Mouse (Mus musculus): ENCODE measurements around the gene Dnm3. TPM values are rescaled to one million over a fixed set of nuclear protein-coding genes. Genes with fewer than 3 reads are reported as not detected.

Dnm3 gene
- total RNA-seq, 2 experiments from 2014 or later: 7.9 to 17.7 TPM

- no peak for DNase-seq
Measured at GRCm38 (mm10) chr1:161991846-161992245, 486.0 kb downstream of the Dnm3 start.

GRCm38 (mm10) chr1:161990684-161991578, 486.9 kb downstream of the Dnm3 start:
- no peak for DNase-seq

GRCm38 (mm10) chr1:161983979-161984566, 493.8 kb downstream of the Dnm3 start:
- DNase-seq: peak in 1 of 2 experiments; percentile 25

DNA sequence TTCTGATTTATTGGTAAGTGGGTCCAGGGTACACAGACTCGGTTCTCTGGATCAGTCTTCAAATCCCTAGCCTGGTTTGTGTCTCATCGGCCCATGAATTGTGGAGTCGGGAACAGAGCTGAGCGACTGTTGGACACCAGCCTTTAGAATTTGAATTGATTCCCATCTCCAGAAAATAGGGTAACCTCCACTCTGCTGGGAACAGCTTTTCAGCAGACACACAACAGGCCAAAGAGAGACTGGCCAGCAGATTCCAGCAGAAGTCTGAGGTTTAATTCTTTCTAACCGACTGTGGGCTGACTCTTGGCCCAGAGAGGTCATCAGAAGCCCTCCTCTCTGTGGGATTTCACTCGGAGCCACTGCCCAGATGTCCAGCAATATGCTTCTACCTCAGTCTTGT, 494.4 kb downstream of the Dnm3 start:
- DNase-seq: no peak

- DNase-seq: no peak
Measured at GRCm38 (mm10) chr1:161980626-161981298, 497.1 kb downstream of the Dnm3 start.

DNA sequence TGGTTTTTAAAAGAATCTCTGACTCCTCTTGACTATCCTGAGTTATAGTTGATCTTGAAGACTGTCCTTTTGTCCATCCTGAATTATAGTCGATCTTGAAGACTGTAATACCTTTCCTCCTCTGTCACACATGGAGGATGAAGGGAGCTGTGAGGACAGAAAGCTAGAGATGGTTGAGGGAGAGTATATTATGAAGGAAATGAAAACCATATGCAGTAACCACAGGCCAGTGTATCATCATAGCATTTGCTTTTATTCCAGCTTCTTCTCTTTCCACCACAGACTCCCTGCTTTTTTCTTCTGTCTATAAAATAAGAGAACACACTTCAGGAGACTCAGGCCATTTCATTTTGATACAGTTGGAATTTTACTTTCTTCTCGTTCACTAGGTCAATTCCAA, 497.8 kb downstream of the Dnm3 start:
- DNase-seq: no peak

- peak in 1 of 2 experiments; percentile 16 for DNase-seq
Measured at GRCm38 (mm10) chr1:161979536-161979935, 498.3 kb downstream of the Dnm3 start, which contains the start of gene 4930558K02Rik. TSS of gene 4930558K02Rik (minus strand) at chr1:161979636.

GRCm38 (mm10) chr1:161978173-161978700, 499.6 kb downstream of the Dnm3 start:
- DNase-seq: no peak

- peak in 1 of 2 experiments; percentile 23 for DNase-seq
Measured at GRCm38 (mm10) chr1:161977331-161977730, 500.5 kb downstream of the Dnm3 start.

GRCm38 (mm10) chr1:161976255-161977182, 501.3 kb downstream of the Dnm3 start:
- DNase-seq: peak; percentile 69 to 77

- DNase-seq: no peak
Measured at GRCm38 (mm10) chr1:161972233-161972632, 505.6 kb downstream of the Dnm3 start.

DNA sequence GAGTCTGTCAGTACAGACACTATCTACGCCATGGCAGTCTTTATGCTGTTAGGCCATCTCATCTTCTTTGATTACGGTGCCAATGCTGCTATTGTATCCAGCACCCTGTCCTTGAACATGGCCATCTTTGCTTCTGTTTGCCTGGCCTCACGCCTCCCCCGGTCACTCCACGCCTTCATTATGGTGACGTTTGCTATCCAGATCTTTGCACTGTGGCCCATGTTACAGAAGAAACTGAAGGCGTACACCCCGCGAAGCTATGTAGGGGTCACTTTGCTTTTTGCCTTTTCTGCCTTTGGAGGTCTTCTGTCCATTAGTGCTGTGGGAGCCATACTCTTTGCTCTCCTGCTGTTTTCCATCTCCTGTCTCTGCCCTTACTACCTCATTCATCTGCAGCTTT, 507.0 kb downstream of the Dnm3 start:
- no peak for DNase-seq

- DNase-seq: peak; percentile 94 to 96
Measured at GRCm38 (mm10) chr1:161968589-161969407, 509.0 kb downstream of the Dnm3 start, which contains the start of gene Pigc. TSS of gene Pigc (plus strand) at chr1:161969186.

DNA sequence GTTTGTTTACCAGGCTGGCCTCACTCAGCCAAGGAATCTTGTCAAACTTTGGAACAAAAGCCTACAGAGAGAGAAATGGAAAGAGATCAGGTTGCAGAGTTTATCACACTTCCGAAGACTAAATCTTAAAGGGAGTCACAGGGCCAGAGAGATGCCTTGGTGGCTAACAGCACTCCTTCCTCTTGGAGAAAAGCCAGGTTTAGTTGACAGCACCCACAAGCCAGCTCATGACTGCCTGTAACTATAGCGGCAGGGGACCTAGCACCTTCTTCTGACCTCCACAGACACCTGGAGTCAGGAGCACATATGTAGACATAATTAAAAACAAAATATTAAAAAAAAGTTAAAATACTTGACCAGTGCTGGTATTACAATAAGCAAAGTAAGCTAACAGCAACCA, 509.9 kb downstream of the Dnm3 start:
- DNase-seq: no peak

DNA sequence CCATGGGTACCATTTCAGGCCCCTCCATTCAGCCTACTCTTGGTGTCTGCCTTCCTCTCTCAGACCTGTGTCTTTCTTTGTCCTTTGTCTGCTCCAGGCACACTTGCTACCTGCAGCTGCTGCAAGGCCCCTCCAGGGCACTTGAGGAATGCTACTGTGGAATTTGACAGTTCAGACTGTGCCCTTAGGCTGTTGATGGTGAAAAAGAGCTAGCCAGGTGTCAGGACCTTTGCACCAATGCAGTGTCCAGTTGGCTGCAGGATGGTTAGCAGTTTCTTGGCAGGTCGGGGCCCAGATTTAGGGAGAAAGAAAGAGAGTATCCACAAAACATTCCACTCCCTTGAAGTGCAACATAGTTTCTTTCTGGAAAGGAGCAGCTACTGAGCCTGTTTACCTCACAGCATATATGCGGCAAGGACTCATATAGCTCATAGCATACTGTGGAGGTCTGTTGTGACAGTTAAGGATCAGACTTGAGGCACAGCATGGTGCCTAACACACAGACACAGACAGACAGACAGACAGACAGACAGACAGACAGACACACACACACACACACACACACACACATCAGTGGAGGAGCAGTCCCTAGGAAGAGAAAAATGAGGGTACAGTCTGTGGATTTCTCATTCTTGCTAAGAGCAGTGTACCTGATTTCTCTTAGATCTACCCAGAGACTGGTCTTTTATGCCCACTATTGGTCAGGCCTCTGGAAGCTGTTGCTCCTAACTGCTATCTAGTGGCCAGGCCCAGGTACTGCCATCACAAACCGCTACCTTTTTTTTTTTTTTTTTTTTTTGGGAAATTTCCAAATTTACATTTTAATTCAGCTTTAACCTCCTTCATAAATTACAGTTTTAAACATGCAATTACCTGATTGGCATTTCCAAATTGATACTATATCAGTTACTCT, 515.1 kb downstream of the Dnm3 start:
- peak in 1 of 2 experiments; percentile 15 for DNase-seq

- DNase-seq: no peak
Measured at GRCm38 (mm10) chr1:161957964-161958950, 519.6 kb downstream of the Dnm3 start.

DNA sequence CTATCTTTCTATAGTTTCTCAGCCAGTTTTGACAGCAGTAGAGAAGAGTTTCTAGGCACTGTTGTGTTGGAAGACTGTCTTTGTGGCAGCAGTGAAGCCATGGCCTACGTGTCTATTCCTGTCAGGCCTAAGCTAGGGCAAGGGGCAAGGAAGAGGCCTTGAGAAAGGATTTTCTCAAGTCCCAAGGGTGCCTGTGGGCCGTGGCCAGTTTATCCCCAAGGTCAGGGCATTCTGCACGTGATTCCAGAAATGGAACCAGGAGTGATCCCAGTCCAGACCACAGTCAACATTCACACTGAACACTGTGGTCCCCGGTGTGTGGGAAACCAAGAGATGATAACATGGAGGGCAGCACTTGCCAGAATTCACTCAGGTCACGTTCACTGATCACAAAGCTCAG, 522.0 kb downstream of the Dnm3 start:
- no peak for DNase-seq

DNA sequence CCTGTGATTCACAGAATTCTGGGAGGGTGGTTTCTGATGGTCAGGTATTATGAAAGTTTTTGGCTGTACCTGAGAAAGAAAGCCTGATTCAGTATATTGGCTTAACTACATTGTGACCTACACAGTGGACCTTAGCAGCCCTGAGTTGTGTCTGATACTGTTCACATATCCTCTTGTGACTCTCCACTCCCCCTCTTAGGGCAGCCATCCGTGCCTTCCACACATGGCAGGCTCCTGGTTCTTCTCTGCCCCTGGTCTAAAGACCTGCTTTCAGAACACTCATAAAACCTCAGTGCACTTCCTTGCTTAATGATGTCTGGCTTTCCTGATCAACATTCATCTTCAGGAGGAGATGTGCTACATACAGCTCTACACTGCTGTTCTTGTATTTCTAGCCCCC, 525.2 kb downstream of the Dnm3 start:
- no peak for DNase-seq

Data from adrenal gland, postnatal 36 days (tissue).